Mouse (Mus musculus): ENCODE measurements around the gene Tead2.
"Not testable (repeated sequence)": the region's sequence is repeated elsewhere in the genome, so short reads cannot be mapped to it uniquely, and the experiment has no call there.

The Tead2 gene

DNA sequence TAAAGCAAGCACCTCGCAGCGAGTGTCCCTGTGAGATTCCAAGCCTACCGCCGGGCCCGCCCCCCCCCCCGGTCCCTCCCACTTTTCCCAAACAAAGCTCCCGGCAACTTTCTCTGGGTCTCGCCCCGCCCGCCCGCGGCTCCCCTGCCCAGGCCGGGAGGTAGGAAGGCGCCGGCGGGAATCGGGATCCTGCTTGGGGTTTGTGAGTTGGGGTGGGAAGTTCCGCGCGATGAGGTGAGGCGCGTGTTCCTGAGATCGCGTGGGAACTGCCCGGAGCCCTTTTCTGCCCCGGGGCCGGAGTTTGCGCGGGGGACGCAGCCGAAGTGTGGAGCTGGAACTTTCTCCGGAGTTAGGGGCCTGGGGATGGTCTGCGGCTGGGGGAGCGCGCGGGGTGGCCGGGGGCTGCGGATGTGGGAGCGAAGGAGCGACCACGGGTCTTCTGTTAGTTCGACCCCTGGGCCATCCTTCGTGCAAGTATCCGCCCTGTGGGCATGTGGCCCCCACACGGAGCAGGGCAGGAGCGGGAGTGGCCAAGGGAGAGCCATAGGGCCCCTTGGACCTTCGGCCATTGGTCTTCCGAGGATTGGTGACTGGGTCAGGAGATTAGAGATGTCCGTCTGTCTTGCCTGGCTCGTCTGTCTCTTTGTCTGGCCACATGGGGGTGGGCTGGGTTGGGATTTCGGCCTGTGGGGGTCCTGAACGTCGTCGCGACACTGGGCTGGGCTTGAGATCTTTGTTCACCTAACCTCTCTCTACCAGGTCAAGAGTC lies at the start of gene Tead2:
Tead2 (plus strand) TSS at position 81 of the 769 bp plus-strand sequence.
- DNase-seq (ENCODE audit: low spot score): no peak

DNA sequence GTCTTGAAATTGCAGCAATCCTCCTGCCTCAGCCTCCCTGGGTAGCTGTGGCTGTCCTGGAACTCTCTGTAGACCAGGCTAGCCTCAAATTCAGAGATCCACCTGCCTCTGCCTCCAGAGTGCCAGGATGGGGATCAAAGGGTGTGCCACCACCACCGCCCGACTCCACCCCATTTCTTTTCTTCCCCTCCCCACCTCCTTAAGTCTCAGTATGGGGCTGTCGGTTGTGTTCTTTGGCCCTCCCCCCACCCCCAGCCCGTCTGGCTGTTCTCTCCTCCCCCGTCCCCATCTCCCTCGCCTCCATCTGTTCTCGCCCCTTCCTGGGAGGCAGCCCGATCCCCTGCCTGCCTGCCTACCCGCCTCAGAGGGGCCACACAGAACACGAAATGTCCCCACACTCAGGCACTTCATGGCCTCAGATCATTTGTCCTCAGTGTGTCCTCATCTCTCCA lies 48.6 kb upstream of the Tead2 start:
- DNase-seq (ENCODE audit: low spot score): no peak

DNA sequence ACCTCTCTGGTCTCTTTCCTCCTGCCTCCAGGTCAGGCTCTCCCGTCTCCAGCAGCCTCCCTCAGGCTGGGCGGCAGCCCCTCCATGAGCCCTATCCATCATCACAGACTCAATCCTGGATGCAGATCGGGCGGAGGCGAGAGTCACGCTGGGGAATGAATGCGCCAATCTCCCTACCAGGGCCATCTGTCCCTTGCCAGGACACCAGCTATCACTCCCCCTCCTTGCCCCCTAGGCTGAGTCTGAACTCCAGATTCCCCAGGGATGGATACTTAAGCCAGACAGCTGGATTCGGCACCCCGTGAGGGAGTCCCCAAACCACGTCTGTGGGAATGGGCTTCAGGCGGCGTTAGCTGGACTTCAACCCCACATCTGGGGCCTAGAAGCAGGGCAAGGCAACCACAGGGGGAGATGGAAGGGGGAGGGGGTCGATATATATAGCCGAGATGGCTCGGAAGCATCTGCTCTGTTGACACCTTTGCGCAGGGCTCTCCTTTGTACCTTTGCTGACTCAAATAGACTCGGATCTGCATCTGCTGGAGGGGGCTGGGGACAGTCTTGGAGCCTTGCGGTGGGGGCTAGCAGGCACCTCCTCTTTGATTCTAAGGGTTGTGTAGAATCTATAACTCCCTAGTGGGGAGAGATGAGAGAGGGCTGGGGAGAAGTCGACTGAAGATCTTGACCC lies 47.6 kb upstream of the Tead2 start:
- no peak for DNase-seq (ENCODE audit: low spot score)

DNA sequence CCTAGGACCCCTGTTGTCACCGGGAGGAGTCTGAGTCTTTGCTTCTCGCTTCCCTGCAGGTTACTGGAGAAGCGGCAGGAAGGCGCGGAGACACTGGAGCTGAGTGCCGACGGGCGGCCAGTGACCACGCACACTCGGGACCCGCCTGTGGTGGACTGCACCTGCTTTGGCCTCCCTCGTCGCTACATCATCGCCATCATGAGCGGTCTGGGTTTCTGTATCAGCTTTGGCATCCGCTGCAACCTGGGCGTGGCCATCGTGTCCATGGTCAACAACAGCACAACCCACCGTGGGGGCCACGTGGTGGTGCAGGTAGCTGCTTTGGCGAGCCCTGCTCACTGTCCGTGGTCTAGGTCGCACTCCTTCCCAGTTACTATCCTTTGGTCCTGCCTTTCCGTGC lies 46.9 kb upstream of the Tead2 start:
- no peak for DNase-seq (ENCODE audit: low spot score)

DNA sequence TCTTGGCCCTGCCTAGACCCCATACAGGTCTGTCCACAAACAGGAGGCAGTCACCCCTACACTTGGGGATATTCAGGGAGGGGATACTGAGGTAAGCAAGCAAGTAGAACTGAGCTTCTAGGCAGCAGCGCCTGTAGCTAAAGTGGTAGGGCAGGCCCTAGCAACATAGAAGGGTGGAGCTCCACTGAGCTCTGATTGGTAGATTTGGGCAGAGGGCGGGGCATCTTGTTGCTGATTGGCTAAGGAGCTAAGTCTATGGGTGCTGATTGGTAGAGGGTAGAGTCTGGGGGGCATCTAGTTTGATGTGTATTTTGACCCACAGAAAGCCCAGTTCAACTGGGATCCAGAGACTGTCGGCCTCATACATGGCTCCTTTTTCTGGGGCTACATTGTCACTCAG lies 46.1 kb upstream of the Tead2 start:
- no peak for DNase-seq (ENCODE audit: low spot score)

DNA sequence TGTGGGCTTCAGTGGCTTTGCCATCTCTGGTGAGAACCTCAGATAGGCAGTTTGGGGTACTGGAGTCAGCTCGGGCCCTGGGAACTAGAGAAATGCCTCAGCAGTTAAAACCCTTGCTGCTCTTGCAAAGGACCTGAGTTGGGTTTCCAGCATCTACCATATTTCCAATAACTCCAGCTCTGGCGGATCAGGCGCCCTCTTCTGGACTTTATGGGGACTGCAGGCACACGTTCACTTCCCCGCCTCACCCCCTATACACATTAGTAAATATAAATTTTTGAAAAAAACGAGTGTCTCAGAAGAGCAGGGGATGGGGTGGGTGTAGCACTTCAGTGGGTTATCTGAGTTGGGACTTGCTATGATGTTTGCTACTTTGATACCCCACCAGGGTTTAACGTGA lies 42.6 kb upstream of the Tead2 start:
- DNase-seq (ENCODE audit: low spot score): no peak

DNA sequence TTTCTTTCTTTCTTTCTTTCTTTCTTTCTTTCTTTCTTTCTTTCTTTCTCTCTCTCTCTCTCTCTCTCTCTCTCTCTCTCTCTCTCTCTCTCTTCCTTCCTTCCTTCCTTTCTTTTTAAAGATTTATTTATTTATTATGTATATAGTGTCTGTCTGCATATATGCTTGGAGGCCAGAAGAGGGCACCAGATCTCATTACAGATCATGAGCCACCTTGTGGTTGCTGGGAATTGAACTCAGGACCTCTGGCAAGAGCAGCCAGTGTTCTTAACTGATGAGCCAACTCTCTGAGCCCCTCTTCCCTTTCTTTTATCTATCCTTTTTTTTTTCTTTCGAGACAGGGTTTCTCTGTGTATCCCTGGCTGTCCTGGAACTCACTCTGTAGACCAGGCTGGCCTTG lies 41.8 kb upstream of the Tead2 start:
- DNase-seq (ENCODE audit: low spot score): not testable (repeated sequence)

DNA sequence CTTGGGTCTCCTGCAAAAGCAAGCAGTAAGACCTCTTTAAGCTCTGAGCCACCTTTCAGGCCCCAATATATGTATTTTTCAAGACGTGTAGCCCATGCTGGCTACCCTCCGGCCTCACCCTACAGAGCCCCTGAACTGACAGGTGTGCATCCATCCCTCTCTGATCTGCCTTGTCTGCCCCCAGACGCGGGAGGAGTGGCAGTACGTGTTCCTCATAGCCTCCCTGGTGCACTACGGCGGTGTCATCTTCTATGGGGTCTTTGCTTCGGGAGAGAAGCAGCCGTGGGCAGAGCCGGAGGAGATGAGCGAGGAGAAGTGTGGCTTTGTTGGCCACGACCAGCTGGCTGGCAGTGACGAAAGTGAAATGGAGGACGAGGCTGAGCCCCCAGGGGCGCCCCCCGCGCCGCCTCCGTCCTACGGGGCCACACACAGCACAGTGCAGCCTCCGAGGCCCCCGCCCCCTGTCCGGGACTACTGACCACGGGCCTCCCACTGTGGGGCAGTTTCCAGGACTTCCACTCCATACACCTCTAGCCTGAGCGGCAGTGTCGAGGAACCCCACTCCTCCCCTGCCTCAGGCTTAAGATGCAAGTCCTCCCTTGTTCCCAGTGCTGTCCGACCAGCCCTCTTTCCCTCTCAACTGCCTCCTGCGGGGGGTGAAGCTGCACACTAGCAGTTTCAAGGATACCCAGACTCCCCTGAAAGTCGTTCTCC lies 40.8 kb upstream of the Tead2 start:
- DNase-seq (ENCODE audit: low spot score): no peak

DNA sequence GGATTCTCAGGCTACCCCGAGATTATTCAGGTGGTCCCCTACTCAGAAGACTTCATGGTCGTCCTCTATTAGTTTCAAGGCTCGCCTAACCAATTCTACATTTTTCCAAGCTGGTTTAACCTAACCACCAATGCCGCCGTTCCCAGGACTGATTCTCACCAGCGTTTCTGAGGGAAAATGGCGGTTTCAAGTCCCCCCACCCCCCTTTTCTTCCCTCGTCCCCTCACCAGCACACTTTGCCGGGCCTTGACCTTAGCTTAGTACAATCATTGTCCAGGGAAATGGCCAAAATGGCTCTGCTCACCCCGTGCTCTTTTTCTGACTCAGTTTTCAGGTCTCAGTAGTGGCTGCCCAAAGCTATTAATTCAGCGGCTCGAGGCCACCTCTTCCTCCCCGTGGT lies 40.2 kb upstream of the Tead2 start:
- DNase-seq (ENCODE audit: low spot score): no peak

DNA sequence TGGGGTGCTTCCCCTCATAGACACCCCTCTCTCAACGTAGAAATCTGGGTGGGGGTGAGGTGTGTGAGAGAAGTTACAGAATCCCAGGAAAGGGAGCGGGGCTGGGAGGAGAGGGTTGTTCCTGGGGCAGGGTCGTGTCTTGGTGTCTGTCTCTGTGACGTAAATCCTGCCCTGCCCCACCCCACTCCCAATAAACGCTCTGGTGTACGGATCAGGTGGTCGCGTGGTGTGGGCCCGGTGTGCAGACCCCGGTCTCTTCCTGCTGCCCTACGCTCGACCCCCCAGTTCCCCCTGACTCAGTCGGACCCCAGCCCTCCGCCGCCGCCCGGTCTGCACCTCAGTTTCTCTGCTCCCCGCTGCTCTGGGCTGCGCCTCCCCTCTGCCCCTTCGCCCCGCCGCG lies 39.6 kb upstream of the Tead2 start:
- DNase-seq (ENCODE audit: low spot score): no peak

DNA sequence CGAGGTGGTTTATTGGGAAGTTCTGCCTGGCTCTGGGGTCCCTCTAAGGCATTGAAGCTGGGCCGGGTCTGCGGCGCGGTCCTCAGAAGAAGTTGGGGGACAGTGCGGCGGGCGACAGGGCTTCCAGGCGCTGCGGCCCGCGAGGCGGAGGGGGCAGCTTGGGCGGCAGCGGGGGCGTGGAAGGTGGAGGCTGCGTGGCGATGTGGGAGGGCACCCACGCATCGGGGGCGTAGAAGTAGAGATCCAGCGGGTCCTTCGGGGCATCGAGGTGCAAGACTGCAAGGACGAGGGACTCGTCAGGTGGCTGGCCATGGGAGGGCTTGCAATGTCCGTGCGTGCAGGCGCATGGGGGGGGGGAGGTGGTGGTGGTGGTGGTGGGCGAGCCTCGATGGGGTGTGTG lies 39.2 kb upstream of the Tead2 start:
- no peak for DNase-seq (ENCODE audit: low spot score)

DNA sequence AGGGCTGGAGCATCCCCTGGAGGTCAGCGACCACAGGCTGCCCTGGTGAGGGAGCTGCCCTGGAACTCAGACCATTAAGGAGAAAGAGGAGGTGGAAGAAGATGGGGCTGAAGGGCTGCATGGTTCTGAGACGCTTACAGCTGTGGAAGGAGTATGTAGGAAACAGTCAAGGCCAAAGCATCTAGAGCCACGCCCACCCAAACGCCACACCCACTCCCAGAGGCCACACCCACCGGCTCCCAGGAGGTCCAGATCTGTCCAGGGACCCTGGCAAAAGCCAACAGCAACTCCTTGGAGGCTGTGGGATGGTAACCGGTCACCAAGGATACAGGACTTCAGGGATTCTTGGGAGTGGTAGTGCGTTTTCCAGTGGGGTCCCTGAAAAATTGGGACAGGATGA lies 37.0 kb upstream of the Tead2 start:
- no peak for DNase-seq (ENCODE audit: low spot score)

DNA sequence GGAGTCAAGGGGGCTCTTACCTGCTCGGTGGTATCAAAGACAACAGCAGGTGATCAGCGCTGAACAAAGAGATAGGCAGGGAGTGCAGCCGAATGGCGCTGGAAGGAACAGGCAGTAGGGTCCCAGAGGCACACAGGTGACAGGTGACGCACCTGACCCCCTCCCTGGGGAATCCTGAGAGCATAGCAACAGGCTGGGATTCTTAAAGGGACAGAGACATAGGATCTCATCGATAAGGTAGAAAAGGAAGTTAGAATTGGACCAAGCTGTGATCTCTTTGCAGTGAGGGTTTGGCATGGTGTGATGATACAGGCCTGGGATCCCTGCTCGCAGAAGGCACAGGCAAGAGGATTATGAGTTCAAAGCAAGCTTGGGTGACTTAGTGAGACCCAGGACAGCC lies 36.1 kb upstream of the Tead2 start, which contains the start of gene Gfy:
Gfy (minus strand) TSS at position 101 of the 400 bp plus-strand sequence.
- DNase-seq (ENCODE audit: low spot score): no peak

DNA sequence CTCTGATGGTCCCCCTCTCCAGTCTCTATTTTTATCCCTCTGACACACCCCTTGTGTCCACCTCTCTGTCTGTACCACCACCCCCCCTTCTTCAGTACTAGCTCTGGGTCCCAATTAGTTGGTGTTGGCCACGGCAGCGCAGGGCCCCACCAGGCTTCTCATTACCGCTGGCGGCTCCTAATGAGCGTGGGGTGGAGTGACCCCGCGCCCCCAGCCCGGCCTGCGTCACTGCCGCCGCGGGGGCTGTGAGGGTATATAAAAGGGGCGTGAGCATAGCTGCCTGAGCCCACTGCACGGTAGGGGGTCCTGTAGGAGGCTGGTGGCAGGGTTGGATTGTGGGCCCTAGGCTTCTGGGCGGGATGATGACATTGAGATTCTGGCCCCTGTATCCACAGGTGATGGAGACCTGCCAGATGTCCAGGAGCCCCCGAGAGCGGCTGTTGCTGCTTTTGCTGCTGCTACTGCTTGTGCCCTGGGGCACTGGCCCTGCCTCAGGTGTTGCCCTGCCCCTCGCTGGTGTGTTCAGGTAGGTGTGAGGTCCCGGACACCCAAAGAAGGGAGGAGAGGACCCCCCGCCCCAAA lies 34.6 kb upstream of the Tead2 start, which contains the start of gene Pth2:
Pth2 (plus strand) TSS at position 100 of the 582 bp plus-strand sequence.
- DNase-seq (ENCODE audit: low spot score): no peak

DNA sequence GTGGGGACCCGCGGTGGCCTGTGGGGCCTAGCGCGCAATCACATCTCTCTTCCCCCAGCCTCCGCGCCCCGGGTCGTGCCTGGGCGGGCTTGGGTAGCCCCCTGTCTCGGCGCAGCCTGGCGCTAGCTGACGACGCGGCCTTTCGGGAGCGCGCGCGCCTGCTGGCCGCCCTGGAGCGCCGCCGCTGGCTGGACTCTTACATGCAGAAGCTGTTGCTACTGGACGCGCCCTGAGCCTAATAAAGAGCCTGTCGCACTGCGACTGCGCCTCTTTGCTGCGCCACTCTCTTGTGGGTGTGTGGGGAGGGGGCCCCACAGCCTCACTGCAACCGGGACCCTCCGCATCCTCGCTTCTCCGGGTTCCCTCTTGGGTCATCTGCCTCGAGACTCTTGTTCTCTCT lies 34.0 kb upstream of the Tead2 start:
- DNase-seq (ENCODE audit: low spot score): no peak

DNA sequence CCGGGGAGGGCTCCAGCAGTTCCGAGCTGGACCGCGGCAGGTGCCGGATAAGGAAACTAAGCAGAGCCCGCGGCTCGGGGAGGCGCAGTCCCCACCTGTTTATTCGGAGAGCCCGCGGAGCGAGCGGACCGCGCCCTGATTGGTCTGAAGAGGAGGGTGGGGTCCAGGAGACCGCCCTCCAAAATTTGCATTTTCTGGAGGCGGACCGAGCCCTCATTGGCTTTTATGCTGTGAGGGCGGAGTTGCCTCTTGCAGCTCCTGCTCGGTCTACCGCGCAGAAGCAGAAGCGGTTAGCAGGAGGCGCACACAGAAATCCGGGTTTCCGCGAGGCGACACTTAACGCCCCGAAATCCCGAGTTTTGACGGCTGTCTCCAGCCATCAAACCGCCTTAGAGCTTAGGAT lies 33.4 kb upstream of the Tead2 start:
- peak; percentile 55 for DNase-seq (ENCODE audit: low spot score)

DNA sequence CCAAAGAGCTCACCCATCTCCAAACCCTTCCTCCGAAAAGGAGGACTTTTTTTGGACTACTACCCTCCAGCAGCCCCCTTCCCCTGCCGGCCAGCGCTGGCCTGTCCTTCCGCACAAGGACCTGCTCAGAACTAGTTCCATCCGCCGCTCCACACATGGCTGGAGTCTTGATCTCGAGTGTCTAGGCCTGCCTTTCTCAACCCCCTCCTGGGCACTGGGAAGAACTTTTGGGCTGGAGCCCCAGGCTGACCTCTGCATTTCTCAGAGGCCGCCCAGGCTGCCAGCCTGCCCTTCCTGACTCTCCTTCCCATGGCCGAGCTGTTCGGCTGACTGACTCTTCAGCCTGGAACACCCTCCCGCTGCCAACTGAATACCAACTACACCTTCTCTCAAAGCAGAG lies 32.9 kb upstream of the Tead2 start:
- no peak for DNase-seq (ENCODE audit: low spot score)

DNA sequence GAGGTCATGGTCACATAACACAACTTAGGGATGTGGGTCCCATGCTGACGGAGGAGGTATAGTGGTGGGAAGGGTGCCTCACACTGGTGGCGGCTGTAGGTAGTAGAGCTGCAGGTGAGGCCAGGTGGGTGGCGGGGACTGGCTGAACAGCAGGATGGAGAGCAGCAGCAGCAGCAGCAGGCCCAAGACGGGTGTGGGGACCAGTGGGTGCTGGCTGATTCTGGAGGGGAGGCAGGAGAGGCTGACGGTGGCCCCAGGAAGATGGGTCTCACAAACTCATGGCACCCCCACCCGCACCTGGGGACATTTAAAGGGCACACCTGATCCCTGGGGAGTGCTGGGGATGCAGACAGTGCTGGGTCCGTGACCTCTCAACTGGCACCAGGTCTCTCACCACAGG lies 31.9 kb upstream of the Tead2 start:
- DNase-seq (ENCODE audit: low spot score): no peak

DNA sequence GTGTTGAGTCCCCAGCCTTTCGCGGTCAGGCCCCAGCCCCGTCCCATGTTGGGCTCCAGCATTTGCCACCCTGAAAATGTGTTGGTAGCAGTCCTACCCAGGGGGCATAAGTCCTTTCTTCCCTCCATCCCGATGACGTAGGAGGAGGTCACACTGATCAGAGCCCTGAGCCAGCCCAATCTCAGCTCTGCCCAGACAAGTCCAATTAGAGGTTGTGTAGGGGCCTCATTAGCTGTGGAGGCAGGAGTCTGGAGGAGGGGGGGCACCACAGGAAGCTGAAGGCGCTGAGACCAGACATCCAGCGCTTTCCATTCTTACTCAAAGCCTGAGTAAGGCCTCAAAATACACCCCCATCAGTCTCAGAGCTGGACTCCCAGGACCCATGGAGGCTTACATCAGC lies 29.6 kb upstream of the Tead2 start:
- DNase-seq (ENCODE audit: low spot score): no peak

DNA sequence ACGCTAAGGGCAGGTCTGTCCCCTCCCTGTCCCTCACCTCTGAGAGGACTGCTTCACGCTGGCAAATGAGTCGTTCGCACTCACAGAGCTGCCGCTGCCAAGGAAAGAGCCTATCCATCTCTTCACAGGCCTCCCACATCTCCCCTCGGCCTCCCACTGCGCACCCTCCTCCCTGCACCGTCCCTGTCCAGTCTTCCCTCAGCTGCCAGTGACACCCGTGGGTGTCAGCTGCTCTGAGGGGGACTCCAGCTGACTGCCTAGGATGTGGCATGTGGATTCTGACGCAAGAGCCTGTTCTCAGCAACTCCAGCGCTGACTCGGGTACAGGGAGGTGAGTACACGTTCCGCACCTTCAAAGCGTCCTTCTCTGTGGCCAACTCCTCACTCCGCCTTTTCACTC lies 26.0 kb upstream of the Tead2 start:
- no peak for DNase-seq (ENCODE audit: low spot score)

DNA sequence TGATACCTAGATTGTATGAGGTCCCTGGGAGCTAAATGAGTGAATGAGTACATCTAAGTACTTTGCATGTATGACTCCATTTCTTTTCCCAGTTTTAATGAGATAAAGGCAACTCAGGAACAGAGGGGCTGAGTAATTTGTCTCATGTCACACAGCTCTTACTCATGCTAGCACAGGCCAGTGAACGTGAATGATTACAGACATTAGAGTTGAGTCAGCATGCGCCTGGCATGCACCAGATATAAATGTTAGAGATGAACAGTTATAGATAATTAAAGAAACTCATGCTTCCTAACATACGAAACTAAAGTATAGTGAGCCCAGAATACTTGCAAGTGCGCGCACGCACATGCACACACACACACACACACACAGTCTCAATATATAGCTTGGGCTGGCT lies 25.4 kb upstream of the Tead2 start:
- no peak for DNase-seq (ENCODE audit: low spot score)

DNA sequence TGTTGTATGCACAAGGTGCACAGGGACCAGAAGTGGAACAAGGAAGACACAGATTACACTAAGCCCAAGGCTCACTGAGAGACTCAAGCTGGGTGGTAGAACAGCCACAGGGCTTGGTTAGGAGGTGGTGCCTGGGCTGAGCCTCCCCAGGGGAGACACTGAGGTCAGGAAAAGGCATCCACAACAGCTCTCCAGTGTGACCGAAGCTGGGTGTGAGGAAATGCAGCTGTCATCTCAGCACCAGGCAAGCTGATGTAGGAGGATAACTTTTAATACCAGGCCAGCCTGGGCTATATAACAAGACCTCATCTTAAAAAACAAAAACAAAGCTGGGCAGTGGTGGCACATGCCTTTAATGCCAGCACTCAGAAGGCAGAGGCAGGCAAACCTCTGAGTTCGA lies 24.4 kb upstream of the Tead2 start:
- no peak for DNase-seq (ENCODE audit: low spot score)
